ENCODE assay signal across 18 mouse cellular contexts in genomic region chr7:99194511-99194910, GRCm38 (mm10). TPM values are rescaled to one million over a fixed set of nuclear protein-coding genes. Genes with fewer than 3 reads are reported as not detected.
"Had no signal": no experiment of that assay in that cellular context is flagged by ENCODE, and none has a peak within 500 bp of the region (broad histone marks: within the 10 kb centered on the region; RNA-seq: fewer than 3 reads in every experiment).

No protein-coding gene starts in this region.

- DNase-seq: retina, postnatal 1 day; right cerebral cortex, adult 18-20 months; right cerebral cortex, postnatal 14 days; right cerebral cortex, postnatal 25 days; right cerebral cortex, postnatal 4 days; spleen, adult 18-20 months; thymus, adult 18-20 months; thymus, adult 2 months; thymus, postnatal 14 days; thymus, postnatal 25 days; thymus, postnatal 36 days; thymus, postnatal 4 days had no signal

- H3K27ac ChIP-seq: neural tube, embryonic 13.5 days; neural tube, embryonic 15.5 days; stomach, embryonic 15.5 days; stomach, postnatal 0 days had no signal

- H3K4me1 ChIP-seq: neural tube, embryonic 13.5 days; neural tube, embryonic 15.5 days; stomach, embryonic 15.5 days had no signal

- H3K4me3 ChIP-seq: neural tube, embryonic 13.5 days; neural tube, embryonic 15.5 days; stomach, embryonic 15.5 days had no signal

- H3K9ac ChIP-seq: neural tube, embryonic 13.5 days; neural tube, embryonic 15.5 days; stomach, embryonic 15.5 days had no signal

- H3K4me2 ChIP-seq: neural tube, embryonic 13.5 days; neural tube, embryonic 15.5 days; stomach, embryonic 15.5 days had no signal

- H3K36me3 ChIP-seq: neural tube, embryonic 13.5 days; neural tube, embryonic 15.5 days; stomach, embryonic 15.5 days had no signal

- H3K9me3 ChIP-seq: neural tube, embryonic 13.5 days; neural tube, embryonic 15.5 days; stomach, embryonic 15.5 days had no signal

- H3K27me3 ChIP-seq: neural tube, embryonic 13.5 days; neural tube, embryonic 15.5 days; stomach, embryonic 15.5 days had no signal

RNA-seq across cellular contexts. Expression of gene Mogat2, which starts 43.9 kb away (rescaled TPM):
- total RNA-seq: neutrophil, adult 5-6 weeks had no signal
- polyA plus RNA-seq: testis, adult 2 months had no signal
